Mouse (Mus musculus) frontal cortex, postnatal 10 days (tissue): ENCODE data around the gene Gm26661.

Experiments used
- DNase-seq, 2 experiments: peaks; one replicate each; pipeline ENCODE4 v3.0.0; 2022; ENCODE audit warnings: low spot score in 2 of 2, mixed read lengths in 1 of 2

The Gm26661 gene

DNA sequence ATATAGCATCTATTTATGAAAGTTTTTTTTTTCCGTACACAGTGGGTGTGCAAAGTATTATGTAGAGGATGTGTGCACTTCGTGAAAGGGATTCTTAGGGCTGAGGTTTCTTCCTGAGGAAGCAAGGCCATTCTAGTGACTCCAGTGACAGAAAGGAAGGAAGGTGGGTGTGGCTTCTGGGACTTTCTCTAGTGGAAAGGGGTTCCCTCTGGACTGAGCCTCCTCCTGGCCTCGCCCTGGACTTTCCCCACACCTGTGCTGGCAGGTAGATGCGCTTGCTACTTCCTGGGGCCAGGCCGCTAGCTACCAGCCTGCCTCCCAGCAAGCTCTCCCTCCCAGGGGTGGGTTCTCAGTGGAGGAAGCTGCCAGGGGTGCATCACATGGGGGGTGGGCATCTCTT is 28.1 kb downstream of the Gm26661 start:
- no peak for DNase-seq

DNA sequence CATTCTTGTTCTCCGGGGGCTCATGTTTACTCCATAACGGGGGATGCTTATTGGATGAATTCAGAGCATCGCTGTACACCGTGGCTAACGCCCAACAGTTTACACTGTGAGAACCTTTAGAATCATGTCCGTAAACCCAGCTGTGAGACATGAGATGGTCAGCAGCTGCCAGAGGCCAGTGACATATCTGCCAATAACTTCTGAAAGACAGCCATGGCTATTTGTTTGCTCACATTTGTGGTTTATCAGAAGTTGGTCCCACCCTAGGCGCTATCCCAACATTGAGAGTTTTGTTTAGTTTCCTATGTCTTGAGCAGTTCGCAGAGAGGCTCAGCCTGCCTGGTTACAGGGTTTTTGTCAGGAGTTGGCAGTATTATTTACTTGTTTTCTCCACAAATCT is 30.0 kb downstream of the Gm26661 start:
- no peak for DNase-seq

DNA sequence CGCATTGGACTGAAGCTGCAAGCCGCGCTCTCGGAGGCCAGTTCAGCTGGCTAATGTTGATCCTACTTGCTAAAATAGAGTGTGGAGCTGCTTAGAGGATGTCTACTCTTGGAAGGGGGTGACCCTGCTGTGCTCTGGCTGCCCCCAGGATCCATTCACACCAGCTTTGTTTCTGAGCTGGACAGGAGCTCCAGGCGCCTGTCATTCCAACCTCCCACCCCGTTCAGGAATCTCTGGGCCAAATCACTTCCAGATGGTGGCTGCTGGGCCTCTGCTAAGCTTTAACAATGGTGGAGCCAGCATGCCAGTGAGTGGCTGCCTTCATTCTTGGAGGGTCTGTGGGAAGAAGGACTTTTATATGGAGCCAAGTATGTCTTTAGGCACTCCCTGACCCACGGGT is 31.3 kb downstream of the Gm26661 start:
- DNase-seq: no peak

DNA sequence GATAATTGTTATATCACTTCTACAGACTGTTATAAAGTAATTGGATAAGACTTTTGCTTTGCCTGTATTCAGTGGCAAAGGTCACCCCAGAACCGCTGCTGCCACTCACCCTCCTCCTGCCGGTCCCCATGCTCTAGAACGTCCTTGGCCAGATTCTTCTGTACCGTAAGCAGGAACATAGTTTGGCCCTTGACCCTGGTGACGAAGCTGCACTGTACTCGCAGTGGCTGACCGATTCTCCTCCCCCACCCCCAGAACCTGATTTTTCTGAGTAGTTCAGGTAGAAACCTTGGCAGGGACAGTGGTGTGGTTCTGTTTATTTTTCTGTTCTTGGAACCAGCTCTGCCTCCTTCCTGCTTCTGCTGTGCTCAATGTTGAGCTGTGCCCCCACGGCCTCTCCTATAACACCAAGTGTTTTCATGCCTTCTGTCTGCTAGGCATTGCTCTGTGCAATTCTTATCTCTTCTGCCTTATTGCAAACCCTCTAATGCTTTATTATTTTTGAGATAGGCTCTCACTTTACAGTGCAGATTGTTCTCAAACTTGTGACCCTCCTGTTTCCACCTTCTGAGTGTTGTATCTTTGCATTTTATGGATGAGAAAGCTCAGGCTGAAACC is 33.4 kb downstream of the Gm26661 start:
- no peak for DNase-seq

DNA sequence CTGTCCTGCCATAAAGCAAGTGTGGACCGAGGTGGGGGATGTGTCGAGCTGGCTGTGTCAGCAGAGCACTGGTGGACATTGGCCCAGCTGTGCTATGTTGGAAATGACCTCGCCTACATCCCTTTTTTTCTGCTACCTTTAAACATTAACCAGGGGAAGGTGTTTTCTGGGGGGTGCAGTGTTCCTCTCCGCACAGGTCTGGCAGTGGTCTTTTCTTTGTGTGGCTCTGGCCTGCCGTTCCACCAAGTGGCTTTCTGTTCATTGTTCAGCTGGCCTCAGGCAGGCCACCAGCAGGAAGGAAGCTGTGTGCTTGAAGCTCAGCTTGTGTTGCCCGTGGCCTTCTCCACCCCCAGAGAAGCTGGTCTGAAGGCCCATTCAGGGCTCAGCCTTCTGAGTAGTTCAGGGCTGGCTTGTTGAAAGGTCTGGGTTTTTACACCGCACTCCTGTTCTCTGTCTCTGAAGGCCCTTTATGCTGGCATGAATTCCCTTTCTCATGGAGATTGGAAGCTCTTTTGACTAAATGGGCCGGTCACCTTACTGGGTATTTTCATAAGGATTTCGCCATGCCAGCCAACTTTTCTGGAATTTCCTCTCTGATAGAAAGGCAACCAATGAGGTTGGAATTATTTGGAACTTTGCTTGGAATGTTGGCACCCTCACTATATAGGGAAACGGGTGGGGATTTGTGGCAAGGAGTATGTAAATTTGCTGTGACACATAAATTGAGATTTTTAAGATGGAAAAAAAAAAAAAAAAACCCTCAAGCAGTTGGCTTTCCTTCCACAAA is 35.0 kb downstream of the Gm26661 start:
- no peak for DNase-seq

DNA sequence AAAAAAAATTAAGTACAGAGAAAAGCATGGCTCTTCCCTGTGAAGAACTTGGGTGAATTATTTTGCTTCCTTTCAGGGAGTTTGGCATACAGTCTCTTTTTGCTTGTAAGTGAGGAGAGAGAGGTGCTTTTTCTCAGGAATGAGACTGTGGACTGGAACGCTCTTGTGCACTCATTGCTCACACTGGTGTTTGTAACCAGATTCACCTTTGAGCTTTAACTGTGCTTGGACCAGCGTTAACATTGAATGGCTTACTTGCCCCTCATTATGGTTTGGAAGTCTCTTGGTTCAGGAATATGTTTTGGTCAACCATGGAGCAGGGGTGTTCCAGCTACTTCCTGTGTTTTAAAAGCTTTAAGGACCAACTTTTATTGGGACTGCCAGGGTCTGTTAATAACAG is 37.8 kb downstream of the Gm26661 start:
- no peak for DNase-seq

DNA sequence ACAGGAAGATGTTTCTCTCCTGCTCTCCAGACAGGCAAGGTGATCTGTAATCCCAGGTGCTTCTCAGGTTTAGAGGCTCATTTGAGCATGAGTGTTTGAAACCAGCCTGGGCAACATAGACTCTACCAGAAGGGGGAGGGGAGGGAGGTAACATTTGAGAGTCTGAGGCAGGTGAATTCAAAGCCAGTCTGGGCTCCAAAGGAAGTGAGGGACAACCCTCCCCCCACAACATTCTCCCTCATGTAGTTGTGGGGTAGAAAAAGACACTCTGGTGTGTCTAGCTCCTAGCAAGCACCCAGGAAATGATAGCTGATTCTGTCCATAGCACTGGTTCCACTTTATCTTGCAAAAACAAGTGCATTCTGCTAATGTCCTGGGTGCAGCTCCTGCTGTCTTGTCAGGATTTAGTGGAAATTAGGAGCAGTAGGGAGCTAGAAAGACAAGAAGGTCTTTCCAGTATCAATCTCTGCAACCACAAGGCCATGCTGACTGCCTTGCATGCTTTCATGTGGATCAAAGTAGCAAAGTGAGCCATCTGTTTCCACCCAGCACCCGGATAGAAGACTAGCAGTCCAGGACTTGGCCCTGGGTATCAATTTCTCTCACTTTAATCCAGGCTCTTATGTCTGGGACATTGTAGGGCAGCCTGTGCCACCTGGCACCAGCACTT is 40.5 kb downstream of the Gm26661 start:
- DNase-seq: no peak

DNA sequence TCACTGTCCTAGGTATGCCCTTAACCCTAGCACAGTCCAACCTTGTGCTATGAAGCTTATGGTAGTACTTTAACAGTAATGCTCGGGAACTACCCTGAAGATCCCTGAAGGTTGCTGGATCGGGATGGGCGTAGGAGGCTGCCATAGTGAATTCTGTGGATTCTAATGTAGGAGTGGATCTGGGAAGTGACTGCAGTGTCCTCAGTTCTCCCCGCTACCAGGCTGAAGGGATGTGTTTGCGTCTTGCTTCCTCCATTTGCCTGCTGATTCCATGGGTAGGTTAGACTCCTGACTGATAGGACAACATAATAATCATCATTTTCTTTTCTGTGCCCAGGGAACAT is 41.0 kb downstream of the Gm26661 start:
- no peak for DNase-seq

DNA sequence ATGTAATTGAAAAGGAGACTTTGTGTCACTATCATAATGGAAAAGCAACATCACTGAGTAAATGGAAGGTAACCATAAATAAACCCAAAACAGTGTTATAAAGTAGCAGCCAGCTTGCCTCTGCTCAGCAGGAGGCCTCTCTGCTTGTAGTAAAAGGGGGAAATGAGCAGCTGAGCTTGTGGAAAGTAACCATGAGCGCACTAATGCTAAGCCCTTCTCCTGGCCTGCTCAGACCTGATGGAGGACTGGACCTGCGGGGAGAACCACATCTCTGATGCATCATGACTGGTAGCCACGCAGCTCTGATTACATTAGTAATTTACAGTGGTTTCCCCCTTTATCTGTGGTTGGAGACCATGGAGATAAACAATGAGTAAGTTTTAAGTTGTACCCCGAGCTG is 42.1 kb downstream of the Gm26661 start:
- no peak for DNase-seq

DNA sequence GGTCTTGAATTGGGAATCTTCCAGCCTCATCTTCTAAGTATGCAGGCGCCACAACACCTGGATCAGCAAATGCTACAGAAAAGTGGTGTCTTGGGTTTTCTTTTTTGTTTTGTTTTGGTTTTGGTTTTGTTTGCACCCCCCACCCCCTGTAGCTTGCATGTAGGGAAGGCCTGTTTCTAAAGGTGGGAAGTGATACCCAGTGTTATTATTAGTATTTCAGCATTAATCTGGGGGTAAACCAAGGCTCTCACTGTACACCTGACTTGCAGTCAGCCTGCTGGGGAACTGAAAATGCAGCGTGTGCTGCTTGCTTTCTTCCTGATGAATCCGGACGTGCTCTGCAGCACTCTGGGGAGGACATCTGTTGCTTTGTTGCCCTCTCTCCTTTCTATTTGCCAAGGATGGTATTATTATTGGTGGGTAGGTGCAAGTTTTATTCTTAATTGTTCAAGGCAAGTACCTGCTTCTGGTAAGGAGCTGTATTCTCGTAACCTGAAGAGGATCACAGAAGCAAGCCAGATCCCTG is 47.2 kb downstream of the Gm26661 start:
- no peak for DNase-seq

DNA sequence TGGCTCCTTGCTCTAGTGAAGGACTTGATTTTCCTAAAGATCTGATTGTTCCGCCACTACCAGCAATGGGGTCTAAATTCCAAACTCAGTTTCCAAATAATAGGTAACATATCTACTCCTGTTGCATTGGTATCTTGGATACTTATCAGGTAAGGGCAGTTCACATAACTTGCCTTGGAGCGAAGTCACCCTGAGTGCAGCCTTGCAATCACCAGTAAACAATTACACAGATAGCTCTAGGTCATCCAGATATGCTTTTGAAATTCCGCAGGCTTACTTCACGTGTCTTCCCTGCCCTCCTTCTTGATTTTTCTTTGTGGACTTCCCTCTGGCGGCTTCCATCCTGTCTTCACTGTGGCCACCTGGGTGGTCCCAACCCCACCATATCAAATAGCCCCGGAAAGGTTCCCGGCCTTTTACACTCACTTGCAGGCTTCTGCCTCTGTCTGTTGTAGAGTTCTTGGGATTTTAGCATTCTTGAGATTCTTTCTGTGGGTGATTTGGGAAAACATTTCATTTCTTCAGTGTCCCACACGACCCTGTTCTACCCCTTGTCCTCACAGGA is 48.6 kb downstream of the Gm26661 start:
- no peak for DNase-seq
